Comparison of ENCODE assay signal across 8 mouse cellular contexts in genomic region chr5:115559237-115560101, GRCm38 (mm10). TPM values are rescaled to one million over a fixed set of nuclear protein-coding genes. Genes with fewer than 3 reads are reported as not detected.
DNase-seq lines count a peak whose midpoint lies in the region; ATAC-seq and TF ChIP-seq lines count a peak whose summit lies in the region.

TSS of gene Rplp0 (plus strand) at chr5:115559467.

- peak within 1 kb of the TSS; percentile 98 for H3K9ac ChIP-seq in heart, embryonic 15.5 days
- peak within 1 kb of the TSS; percentile 99 for H3K9ac ChIP-seq in liver, embryonic 14.5 days (replicated peaks)
- H3K9ac ChIP-seq in neural tube, embryonic 11.5 days (ENCODE audit: low read length), result peak within 1 kb of the TSS; percentile 95
- peak within 1 kb of the TSS; percentile 96 for H3K9ac ChIP-seq in stomach, postnatal 0 days (ENCODE audit: low read length)

- no peaks in the 10 kb centered on the region for H3K9me3 ChIP-seq in forebrain, embryonic 10.5 days
- no peaks in the 10 kb centered on the region for H3K9me3 ChIP-seq in heart, embryonic 15.5 days (replicated peaks)
- no peaks in the 10 kb centered on the region for H3K9me3 ChIP-seq in liver, embryonic 14.5 days (ENCODE audit: control insufficient read depth, low read length)
- H3K9me3 ChIP-seq in neural tube, embryonic 11.5 days (ENCODE audit: control insufficient read depth, low read length), result no peaks in the 10 kb centered on the region
- H3K9me3 ChIP-seq in stomach, postnatal 0 days (ENCODE audit: control insufficient read depth, low read length), result no peaks in the 10 kb centered on the region

- TF ChIP-seq CTCF in liver, embryonic 14.5 days (IDR thresholded peaks at IDR 0.05; ENCODE audit: low read depth), result peak; percentile 99
- peak; percentile 99 for TF ChIP-seq CTCF in stomach, postnatal 0 days (IDR thresholded peaks at IDR 0.05; ENCODE audit: low read depth)

- H3K27ac ChIP-seq in forebrain, embryonic 10.5 days, result peak within 1 kb of the TSS; percentile 96
- H3K27ac ChIP-seq in heart, embryonic 15.5 days, result peak within 1 kb of the TSS; percentile 84
- H3K27ac ChIP-seq in liver, embryonic 14.5 days, result peak within 1 kb of the TSS; percentile 73
- H3K27ac ChIP-seq in neural tube, embryonic 11.5 days (ENCODE audit: low read depth, low read length), result 0 out of 2 replicates have a peak within 1 kb of the TSS, but pooled peaks have one; percentile 64
- H3K27ac ChIP-seq in stomach, postnatal 0 days (replicated peaks), result peak within 1 kb of the TSS; percentile 95

- WGBS in forebrain, embryonic 10.5 days, result under 1% methylated on average over 78 of the region's 78 CpGs
- under 1% methylated on average over 78 of the region's 78 CpGs for WGBS in heart, embryonic 15.5 days
- under 1% methylated on average over 78 of the region's 78 CpGs for WGBS in liver, embryonic 14.5 days (ENCODE audit: insufficient replicate concordance)
- WGBS in neural tube, embryonic 11.5 days, result under 1% methylated on average over 78 of the region's 78 CpGs
- under 1% methylated on average over 73 of the region's 78 CpGs for WGBS in stomach, postnatal 0 days

- peaks cover 43% of the 10 kb centered on the region for H3K4me1 ChIP-seq in forebrain, embryonic 10.5 days
- peaks cover 24% of the 10 kb centered on the region for H3K4me1 ChIP-seq in heart, embryonic 15.5 days (replicated peaks)
- H3K4me1 ChIP-seq in liver, embryonic 14.5 days (replicated peaks; ENCODE audit: control insufficient read depth in 2 of 2, insufficient read depth in 2 of 2, low read length in 1 of 2), result peaks cover 0 to 16% of the 10 kb centered on the region in 2 experiments; a peak in 3 of 4 replicates
- peaks cover 3% of the 10 kb centered on the region; the same call in 1 of the 2 replicates for H3K4me1 ChIP-seq in neural tube, embryonic 11.5 days (ENCODE audit: control insufficient read depth, insufficient read depth, low read length)
- 0 out of 2 replicates have a peak, but pooled peaks cover 3% of the 10 kb centered on the region for H3K4me1 ChIP-seq in stomach, postnatal 0 days (replicated peaks; ENCODE audit: control insufficient read depth, insufficient read depth)

- peak; percentile 98 for ATAC-seq in heart, embryonic 15.5 days (replicated peaks; ENCODE audit: insufficient number of reproducible peaks, insufficient read depth, low FRiP score, low read depth)
- peak; percentile 96 for ATAC-seq in liver, embryonic 14.5 days (ENCODE audit: insufficient read depth)
- ATAC-seq in neural tube, embryonic 11.5 days (ENCODE audit: insufficient read depth, low FRiP score, low TSS enrichment), result peak; percentile 98
- peak; percentile 98 for ATAC-seq in stomach, postnatal 0 days (ENCODE audit: low FRiP score, low TSS enrichment)

- H3K27me3 ChIP-seq in forebrain, embryonic 10.5 days (ENCODE audit: poor library complexity, severe bottlenecking), result no peaks in the 10 kb centered on the region
- no peaks in the 10 kb centered on the region for H3K27me3 ChIP-seq in heart, embryonic 15.5 days
- no peaks in the 10 kb centered on the region for H3K27me3 ChIP-seq in liver, embryonic 14.5 days (ENCODE audit: control insufficient read depth, insufficient read depth, low read length)
- H3K27me3 ChIP-seq in neural tube, embryonic 11.5 days (ENCODE audit: control insufficient read depth, insufficient read depth, low read length), result no peaks in the 10 kb centered on the region
- H3K27me3 ChIP-seq in stomach, postnatal 0 days (ENCODE audit: control insufficient read depth, insufficient read depth, low read length), result no peaks in the 10 kb centered on the region

- peak; percentile 99 to 100 for DNase-seq in CD8-positive naive resting alpha-beta T cell, adult 2 months (ENCODE audit: low read depth in 2 of 2, low spot score in 2 of 2)
- peak; percentile 99 for DNase-seq in c-Kit-positive CD71-negative TER-119-negative erythroid progenitor cells, embryonic 14.5 days (ENCODE audit: low read depth)
- DNase-seq in forebrain, embryonic 10.5 days (ENCODE audit: extremely low spot score, low spot score), result peak; percentile 99
- DNase-seq in kidney, postnatal 25 days, result peak; percentile 100
- DNase-seq in liver, embryonic 14.5 days (ENCODE audit: low read depth in 3 of 3, low spot score in 3 of 3), result peak; percentile 99
- DNase-seq in neural tube, embryonic 11.5 days (ENCODE audit: low spot score), result peak; percentile 100
- DNase-seq in stomach, postnatal 0 days (ENCODE audit: low spot score), result peak; percentile 99

- peaks cover 47% of the 10 kb centered on the region for H3K36me3 ChIP-seq in forebrain, embryonic 10.5 days (replicated peaks)
- H3K36me3 ChIP-seq in heart, embryonic 15.5 days, result peaks cover 39% of the 10 kb centered on the region
- peaks cover 39% of the 10 kb centered on the region for H3K36me3 ChIP-seq in liver, embryonic 14.5 days (replicated peaks; ENCODE audit: control insufficient read depth, insufficient read depth, low read depth)
- H3K36me3 ChIP-seq in neural tube, embryonic 11.5 days (ENCODE audit: control insufficient read depth, insufficient read depth, low read length), result peaks cover 15% of the 10 kb centered on the region
- H3K36me3 ChIP-seq in stomach, postnatal 0 days (ENCODE audit: control insufficient read depth, insufficient read depth, low read length), result peaks cover 13% of the 10 kb centered on the region

- no peak for TF ChIP-seq EP300 in liver, embryonic 14.5 days (IDR thresholded peaks at IDR 0.05; ENCODE audit: low read depth)
- no peak for TF ChIP-seq EP300 in stomach, postnatal 0 days (optimal IDR thresholded peaks at IDR 0.05)

- peak within 1 kb of the TSS; percentile 67 for H3K4me2 ChIP-seq in heart, embryonic 15.5 days
- peak within 1 kb of the TSS; percentile 91 for H3K4me2 ChIP-seq in liver, embryonic 14.5 days (ENCODE audit: low read depth)
- H3K4me2 ChIP-seq in neural tube, embryonic 11.5 days (ENCODE audit: low read depth), result peak within 1 kb of the TSS; percentile 77
- H3K4me2 ChIP-seq in stomach, postnatal 0 days (replicated peaks; ENCODE audit: low read depth), result peak within 1 kb of the TSS; percentile 63

- H3K4me3 ChIP-seq in forebrain, embryonic 10.5 days, result peak within 1 kb of the TSS; percentile 79
- peak within 1 kb of the TSS; percentile 88 for H3K4me3 ChIP-seq in heart, embryonic 15.5 days
- peak within 1 kb of the TSS; percentile 77 to 96 for H3K4me3 ChIP-seq in liver, embryonic 14.5 days (ENCODE audit: insufficient read depth in 1 of 2, low read depth in 2 of 2, low read length in 2 of 2)
- peak within 1 kb of the TSS; percentile 93 for H3K4me3 ChIP-seq in neural tube, embryonic 11.5 days (ENCODE audit: low read depth, low read length)
- H3K4me3 ChIP-seq in stomach, postnatal 0 days (ENCODE audit: low read depth, low read length), result peak within 1 kb of the TSS; percentile 81

RNA-seq across cellular contexts. Expression of gene Rplp0, which starts in this region (rescaled TPM):
- polyA plus RNA-seq in forebrain, embryonic 10.5 days (2016; fragmentation: Nextera tagmentation; extraction: Ambion mirVana), result 1,454 and 1,463 TPM in 2 replicates
- 925 and 1,001 TPM in 2 replicates for polyA plus RNA-seq in heart, embryonic 15.5 days (2015; fragmentation: Nextera tagmentation; extraction: Ambion mirVana)
- 1,933 and 2,132 TPM in 2 replicates for polyA plus RNA-seq in liver, embryonic 14.5 days (2012; rRNA removed)
- polyA plus RNA-seq in liver, embryonic 14.5 days (2014; fragmentation: Nextera tagmentation; extraction: Ambion mirVana), result 1,503 and 1,567 TPM in 2 replicates
- 1,266 and 1,290 TPM in 2 replicates for polyA plus RNA-seq in neural tube, embryonic 11.5 days (2014; fragmentation: Nextera tagmentation; extraction: Ambion mirVana)
- 1,317 and 1,335 TPM in 2 replicates for polyA plus RNA-seq in stomach, postnatal 0 days (2015; fragmentation: Nextera tagmentation; extraction: Ambion mirVana)

Comparison
In these comparisons a context has a peak if more than half of its experiments do, and no peak if none do; other contexts are left out.
1. Peak in every context shown above with its lines: DNase-seq, ATAC-seq, H3K4me3 ChIP-seq and H3K27ac ChIP-seq.